Mouse (Mus musculus) skeletal muscle tissue, adult 2 months (tissue): ENCODE measurements around the gene Tnnt2.
A peak's percentile ranks its signal among the peaks of the same experiment; 100 is the strongest.

Source experiments
- DNase-seq: peaks from one replicate; pipeline ENCODE4 v3.0.0-alpha.2; 2012; ENCODE audit warnings: low read depth, low spot score

Tnnt2 gene

DNA sequence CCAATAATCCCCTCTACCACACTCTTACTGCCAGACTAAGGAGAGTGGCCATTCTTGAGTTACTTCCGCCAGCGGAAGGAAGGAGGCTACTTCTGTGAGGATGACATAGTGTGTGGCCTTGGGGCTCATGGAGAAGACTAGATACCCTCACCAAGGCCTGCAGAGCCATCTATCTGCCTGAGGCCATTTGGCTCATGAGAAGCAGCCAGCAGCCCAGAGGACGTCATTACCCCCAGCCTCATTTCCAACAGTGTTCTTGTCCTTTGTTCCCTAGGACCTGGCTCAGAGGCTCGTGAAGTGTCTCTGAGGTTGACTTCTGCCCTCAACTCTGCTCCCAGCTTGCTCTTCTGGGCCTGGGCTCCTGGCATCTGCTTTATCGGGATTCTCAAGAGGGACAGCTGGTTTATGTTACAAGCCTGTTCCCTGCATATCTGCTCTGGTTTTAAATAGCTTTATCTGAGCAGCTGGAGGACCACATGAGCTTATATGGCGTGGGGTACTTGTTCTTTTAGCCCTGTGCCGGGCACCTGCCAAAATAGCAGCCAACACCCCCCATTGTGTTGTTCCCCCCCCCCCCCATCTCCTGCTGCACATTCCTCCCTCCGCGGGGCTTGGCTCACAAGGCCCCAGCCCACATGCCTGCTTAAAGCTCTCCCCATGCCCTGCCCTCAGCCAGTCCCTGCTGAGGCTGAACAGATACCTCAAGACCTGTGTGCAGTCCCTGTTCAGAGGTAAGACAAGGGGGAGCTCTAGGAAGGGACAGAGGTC lies at the start of gene Tnnt2:
Tnnt2 (plus strand) TSS at position 639 of the 768 bp plus-strand sequence.
- DNase-seq: no peak

DNA sequence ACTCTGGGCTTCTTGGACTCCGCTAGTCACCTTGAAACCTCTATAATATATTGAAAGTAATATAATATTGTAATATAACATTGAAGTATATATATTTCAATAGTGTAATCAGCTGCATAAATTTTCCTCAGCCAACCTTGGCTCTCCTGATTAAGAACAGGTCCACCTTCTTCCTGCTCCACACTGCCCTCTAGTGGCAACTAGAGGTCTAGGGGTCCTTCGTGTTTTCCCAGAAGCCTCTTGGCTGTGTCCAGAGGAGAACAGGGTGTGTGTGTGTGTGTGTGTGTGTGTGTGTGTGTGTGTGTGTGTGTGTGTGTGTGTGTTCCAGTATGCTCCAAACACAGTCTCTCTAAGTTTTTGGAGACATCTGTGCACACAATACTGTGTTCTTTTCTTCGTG lies 48.4 kb upstream of the Tnnt2 start:
- DNase-seq: peak; percentile 77

DNA sequence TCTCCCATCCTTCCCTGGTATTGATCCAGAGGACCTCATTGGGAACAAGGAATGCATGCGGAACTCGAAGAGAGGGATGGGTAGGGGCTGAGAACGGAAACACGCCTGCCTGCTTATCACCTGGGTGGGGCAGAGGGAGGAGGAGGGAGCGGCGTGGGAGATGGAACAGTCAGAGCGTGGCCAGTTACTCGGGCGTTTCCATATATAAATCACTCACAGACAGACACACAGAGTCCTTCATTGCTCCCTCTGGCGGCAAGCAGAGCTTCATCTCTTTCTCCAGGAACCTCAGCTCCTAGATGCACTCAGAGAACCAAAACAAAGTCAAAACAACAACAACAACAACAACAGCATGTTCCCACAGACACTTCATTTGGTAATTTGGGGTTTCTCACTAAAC lies 47.4 kb upstream of the Tnnt2 start:
- no peak for DNase-seq

DNA sequence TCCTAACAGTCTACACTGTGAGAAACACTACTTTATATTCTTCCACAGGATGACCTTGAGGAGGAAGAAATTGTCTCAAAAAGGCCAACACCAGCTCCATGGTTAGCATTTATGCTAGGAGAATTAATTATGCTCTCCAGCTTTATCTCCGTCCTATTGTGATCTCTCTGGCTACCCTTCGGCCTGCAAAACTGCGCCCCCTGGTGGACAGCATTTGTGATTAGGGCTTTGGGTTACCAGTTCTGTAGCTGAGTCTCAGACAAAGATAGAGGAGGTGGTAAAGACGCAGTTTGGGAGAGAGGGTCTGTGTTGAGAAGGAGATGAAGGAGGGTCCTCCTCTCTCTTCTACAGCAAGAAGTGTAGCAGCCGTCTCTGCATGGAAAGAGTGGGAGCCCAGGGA lies 46.3 kb upstream of the Tnnt2 start:
- peak; percentile 58 for DNase-seq

DNA sequence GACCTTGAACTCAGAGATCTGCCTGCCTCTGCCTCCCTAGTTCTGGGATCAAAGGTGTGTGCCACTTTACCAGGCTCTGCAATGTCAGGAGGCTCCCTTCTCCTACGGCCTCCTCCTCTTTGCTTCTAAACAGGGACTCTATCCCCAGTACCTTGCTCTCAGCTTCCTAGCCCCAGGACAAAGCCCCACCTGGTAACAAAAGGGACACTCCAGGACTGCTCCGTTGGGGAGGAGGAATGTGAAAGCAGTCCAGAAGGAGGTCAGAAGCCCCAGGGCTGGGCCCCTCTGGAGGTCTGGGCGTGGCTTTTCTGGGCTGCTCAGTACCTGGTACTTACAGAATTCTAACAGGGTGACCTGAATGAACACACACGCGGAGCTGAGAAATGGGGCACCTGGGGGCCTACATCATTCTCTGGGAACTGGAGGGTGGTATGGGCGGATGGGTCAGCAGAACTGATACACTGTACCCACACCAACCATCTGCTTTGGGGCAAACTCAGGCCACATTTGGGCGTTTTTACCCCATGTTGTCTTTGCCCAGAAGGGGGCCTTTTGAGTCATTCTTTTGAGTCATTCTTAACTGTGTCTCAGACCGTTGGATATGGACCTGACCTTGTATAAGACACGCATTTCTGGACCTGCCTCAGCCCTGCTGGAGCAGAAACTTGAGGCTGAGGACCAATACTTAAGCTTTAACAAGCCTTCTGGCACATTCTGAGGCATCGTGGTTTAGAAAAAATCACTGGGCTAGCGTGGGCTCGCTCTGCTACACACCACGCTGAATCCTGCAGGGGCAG lies 43.8 kb upstream of the Tnnt2 start:
- no peak for DNase-seq

DNA sequence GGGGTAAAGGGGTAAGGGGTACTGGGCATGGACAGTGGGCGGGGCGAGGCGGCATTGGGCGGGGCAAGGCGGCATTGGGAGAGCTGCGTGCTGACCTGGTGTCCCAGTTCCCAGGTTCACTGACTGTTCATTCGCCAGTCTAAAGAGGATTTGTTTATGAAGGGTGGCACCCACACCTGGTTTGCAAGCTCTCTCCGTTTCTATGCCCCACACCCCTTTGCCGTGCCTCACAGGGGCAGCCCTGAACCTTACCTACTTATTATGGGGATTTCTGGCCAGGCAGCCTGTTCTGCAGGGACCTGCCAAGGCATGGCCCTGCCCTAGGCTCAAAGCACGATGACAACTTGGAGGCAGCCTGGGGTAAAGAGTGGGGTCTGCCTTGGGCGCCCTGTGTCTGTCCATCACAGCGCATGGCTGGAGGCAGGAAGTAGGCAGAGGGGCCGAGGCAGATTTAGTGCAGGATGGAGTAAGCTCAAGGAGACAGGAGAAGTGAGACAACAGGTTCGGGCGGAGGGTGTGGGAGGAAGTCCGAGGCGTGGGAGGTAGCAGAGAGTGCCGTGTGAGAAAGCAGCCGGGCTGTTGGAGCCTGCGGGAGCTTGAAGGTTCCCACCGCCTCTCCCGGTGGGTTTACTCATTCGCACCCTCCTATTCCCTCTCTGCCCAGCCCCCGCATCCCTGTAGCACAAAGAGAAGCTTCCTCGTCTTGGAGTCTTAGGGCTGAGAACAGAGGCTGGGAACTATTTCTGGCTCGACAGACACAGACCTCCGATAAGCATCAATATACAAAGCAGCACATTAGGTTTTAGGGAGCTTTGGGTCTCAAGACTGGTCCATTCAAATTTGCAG lies 42.6 kb upstream of the Tnnt2 start:
- DNase-seq: no peak

DNA sequence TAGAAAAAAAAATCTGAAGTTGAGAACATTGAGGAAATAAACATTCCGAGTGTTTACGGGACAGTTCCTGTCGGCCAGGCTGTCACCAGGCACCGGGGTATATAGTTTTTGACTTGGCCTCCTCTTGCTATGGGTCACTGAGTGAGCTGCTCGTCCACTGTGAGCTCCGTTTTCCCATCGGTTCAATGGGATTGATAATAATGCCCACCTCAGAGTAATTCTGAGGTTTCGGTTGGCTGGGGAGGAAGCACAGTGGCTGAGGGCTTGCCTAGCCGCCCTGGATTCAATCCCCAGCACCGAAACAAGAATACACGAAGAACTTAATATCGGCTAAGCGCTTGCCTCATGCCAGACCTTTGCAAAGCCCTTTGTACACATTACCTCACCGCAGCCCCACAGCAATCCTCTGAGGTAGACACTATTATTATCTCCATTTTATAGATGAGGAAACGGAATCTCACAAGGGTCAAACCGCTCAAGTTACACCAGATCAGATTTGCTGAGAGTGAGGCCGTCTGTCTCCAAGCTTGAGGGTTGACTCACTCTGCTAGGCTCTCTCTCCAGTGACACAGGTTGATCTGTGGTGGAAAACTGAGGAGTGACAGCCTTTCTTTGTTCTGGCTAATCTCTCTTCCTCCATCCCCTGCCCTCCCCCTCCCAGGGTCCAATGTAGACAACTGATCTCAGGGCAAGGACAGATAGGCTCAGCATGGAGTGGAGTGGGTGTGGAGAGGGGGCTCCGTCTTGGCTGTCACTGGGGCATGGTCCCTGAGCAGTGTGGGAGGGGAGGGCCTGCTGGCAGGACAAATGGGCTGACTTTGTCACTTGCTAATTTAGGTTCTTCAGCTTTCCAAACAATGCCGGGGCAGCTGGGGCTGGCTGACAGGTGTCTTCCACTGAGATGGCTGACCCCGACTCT lies 41.7 kb upstream of the Tnnt2 start:
- DNase-seq: peak; percentile 53

DNA sequence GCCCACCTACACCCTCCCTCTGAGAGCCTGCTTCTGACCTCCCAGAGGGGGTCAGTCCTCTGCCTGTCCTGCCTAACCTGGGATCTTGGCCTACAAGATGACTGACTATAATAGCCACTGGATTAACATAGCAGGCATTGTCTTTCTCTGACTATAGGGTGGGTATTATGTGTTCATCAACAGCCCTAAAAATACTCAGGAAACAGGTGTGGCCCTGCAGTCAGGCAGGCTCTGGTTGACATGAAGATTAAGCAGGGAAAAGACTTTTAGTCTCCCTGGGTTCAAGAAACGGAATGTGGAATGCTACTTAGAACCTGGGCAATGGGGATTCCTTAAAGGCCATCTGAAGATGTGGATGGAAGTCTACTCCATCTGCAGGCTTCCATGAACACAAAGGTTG lies 37.7 kb upstream of the Tnnt2 start:
- DNase-seq: no peak

DNA sequence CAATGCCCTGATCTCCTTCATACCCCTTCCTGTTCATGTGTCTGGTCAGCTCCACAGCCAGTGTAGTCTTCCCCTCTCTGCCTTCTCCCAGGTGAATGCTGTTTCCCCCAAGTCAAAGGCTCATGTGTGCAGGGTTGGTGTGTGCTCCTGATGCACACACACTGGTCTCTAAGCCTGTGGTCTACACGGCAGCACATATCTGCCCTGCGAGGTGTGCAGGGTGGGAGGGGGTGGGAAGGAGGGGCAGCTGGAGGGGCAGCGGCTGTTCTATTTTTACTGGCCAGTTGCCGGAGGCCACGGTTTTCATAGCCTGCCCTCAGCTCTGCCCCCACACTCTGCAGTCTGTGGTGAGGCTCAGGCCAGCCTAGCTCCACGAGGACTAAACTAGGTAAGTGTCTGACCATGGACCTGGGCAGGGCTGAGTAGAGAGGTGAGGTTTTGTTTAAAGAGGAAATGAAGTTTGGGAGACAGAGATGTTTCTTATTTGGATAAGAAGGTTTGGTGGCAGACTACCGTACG lies 37.0 kb upstream of the Tnnt2 start:
- no peak for DNase-seq

DNA sequence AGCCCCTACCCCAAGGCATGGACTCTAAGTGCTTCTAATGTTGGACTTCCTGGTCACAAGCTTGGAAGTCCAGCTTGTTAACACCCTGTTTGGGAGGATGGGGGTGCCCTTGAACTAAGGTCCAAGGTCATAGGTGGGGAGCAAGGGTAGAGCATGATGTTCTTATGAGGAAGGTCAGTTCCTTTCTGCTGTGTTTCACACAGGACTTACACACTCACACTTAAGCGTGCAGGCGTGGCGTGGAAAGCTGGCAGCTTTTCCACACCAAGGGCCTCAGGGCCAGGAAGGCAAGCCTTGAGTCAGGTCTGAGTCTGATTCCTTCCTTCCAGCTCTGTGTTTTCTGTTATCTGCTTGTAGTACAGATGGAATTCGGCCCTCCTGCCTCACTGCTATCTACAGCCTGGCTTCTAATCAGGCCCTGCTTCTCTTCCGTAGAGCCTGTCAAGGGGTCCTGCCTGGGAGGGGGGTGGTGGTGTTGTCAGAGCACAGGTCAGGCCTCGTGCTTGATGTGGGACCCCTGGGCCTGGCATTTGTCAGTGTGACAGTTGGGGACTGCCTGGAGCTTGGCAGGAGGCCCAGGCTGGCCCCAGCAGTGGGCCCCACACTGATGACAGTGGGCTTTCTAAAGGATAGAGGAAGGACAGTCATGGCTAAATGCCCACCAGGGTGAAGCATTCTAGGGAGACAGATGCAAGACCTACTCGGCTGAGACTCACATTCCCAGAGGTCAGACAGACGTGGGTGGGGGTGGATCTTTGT lies 35.8 kb upstream of the Tnnt2 start:
- no peak for DNase-seq

DNA sequence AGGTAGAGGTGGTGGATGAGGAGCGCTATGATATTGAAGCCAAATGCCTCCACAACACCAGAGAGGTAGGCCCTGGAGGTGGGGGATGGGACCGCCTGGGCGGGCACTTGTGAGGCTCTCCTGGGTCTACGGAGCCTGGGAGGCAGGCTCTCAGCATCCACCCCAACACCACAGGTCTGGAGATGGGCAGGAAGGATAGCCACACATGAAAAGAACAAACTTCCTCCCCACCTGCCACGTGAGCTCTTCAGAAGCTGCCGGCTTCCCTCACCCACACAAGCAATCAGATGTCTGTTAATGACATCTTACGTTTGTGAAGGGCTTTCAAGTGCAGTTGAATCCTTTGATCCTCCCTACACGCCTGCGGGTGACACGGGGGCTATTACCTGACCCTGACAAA lies 28.6 kb upstream of the Tnnt2 start:
- no peak for DNase-seq

DNA sequence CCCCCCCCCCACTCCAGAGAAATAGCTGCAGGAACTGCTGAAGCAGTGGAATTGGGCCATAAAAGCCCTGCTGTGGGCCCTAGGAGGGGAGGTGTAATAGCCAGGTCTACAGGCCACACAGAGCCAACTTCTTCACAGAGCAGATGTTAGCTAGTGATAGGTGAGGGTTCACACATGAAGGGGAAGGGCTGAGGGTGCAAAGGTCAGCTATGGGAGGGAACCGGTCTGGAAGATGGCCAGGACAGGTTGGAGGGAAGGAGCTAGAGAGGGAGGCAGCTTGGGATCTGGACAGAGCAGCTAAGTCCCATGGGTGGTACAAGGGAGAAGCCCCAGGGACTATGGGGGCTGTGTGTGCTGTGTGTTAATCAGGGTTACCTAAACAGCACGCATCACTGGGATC lies 26.0 kb upstream of the Tnnt2 start:
- no peak for DNase-seq

DNA sequence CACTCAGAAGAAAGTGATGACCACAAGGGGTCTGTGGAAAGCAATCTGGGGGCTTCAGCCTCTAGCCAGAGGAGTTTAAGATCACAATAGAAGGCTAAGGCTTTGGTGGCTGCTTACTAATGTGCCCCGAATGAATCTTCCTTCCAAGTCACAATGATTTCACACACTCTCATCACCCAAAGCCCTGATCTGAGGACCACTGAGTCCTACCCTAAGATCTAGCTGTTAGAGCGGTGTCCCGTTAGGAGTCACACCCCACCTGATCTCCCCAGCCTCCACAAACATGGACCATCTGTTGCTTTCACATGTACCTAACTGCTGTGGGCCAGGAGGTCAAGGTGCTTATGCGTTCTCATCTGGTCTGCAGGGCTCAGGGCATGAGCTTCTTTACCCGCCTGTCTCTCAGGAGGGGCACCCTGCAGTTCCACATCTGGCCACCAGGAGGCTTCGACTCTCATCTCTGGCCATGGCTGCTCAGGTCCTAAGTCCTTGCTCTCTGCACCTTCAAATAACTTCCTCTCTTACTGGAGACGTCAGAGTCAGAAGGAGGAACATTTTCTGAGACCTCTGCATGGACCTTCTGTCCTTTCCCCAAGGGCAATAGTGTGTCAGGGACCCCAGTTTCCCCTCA lies 25.0 kb upstream of the Tnnt2 start:
- peak; percentile 44 for DNase-seq

DNA sequence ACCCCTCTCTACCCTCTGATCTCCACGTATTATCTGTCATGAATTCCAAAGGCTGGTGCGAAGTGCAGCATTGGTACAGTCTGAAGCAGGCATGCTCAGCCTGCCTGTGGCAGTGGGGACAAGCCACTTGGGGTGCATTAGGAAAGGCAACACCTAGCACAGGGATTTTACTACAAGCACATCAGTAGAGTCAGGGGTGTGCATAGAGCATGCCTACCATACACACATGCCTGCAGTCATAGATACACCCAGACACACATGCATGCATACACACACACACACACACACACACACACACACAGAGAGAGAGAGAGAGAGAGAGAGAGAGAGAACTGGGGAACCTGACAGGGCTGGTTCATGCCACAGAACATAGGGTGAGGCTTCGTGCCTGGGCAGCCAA lies 23.9 kb upstream of the Tnnt2 start:
- no peak for DNase-seq

DNA sequence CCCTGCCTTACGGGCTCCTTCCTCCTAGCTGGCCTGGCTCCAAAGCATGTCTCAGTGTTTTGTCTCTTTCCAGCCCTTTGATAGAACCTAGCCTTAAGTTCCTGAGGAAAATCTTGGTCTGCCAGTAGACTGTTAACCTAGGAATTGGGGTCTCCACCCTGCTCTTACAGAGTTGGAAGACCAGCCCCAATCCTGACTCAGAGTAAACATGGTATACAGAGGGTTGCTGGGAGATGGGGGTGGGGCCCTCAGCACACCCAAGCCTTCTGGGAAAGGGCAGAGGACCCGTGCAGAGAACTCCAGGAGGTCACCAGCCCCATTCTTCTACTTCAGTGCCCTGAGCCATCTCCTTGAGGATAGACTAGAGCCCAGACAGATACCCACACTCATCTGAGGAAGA lies 23.5 kb upstream of the Tnnt2 start:
- no peak for DNase-seq

DNA sequence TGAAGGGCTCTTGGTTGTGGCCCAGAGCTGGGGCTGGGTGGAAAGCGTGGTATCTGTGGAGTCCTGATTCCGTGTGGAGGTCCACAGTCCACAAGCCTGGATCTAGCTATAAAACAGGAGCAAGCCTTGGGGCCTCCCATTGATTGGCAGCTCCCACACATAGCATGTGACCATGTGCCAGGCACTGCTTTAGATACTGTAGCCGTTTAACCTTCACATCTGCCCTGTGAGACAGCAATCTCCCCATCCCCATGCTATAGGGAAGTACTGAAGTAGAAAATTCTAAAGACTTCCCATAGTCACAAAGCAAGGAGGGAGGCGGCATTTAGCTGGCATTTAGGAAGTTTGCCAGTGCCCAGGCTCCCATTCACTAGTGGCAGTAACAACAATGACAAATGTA lies 23.1 kb upstream of the Tnnt2 start:
- no peak for DNase-seq

DNA sequence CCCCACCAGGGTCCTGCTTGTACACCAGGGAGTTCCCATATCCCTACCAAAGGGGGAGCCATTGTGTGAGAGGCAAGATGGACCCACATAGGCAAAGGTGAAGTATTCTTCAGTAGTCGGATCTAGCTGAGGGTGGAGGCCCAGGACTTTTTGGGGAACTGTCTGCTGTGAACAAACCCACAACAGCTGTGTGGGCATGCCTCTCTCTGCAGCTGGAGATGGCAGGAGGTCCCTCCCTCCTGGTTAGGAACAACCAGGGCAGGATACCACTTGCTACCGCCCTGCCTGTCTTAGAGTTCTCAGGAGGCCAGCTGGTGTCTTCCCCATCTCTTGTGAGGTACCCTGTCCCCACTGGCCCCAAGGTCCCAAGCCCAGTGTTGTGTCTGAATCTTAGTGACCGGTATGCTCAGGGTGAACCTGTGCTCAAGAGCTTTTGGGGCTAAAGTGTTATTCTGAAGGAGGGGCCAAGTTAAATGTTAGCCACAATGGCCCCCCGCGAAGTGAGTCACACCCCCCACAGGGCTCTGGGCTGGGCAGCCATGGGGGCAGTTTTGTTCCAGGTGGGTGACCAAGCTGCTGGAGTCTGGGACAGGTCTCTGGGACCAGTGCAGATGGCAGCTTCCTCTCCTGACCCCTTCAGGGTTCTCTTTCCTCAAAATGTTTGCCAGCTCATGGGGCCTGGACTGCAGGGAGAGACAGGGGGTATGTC lies 22.3 kb upstream of the Tnnt2 start:
- no peak for DNase-seq

DNA sequence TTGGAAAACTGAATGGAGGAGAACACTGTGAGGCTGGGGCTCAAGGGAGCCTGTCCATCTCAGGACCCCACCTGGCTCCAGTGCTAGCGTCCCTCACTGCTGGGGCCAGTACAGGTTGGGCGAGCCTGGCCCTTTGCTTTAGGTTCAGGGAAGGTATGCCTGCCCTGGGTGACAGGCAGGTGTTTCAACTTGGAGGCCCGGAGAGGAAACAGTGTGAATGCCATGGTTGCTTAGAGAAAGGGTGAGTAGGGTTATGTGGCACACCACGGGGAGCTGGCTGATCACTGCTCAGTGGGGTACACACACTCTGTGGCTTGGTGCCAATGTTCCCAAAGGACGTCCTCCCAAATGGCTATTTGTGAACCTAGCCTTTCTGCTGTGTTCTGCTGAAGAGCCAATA lies 21.6 kb upstream of the Tnnt2 start:
- no peak for DNase-seq

DNA sequence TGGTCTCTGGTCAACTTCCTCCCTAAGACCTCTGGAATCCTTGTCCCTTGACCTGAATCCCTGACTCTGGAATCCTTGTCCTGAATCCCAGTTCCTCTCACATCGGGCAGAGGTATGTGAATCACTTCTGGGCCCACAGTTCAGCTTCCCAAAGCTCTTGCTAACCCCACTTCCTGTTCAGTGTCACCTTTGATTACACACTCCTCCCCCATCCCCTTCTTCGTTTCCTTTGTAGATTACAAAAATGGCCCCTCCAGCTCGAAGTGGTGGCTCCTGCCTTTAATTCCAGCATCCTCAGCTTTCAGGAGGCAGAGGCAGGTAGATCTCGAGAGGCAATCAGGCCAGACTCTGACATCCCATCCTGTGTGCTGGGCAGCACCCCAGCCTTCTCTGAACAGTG lies 18.6 kb upstream of the Tnnt2 start:
- DNase-seq: no peak
